Mouse (Mus musculus): ENCODE measurements at regions not wholly inside any gene's neighbourhood (a gene's known extent, or its start where the extent isn't known, plus 50 kb on each side); places are given as distances from the start of the nearest gene placed in this dataset.

DNA sequence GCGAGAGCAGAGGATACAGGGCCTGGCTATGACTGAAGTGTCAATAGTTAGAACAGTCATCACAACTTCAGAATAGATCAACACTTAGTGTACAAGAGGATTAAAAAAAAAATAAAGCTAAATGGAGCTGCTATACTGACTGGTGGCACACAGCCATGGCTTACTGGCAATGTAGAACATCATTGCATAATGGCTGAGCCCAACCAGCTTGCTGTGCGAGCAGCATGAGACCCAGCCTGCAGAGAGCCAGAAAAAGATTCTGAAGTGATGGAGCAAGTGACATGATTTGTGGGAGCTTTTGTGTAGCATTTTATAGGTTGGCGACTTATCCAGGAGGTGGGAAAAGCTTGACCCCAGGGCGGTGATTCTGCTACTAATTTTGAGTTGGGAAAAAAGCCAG lies 211.5 kb upstream of the Ptbp2 start:
- TF ChIP-seq POLR2A (IDR thresholded peaks at IDR 0.05; ENCODE audit: borderline replicate concordance, extremely low read depth, insufficient read depth, insufficient read length, poor library complexity, severe bottlenecking) (no peak), CTCF (IDR thresholded peaks at IDR 0.05; ENCODE audit: borderline replicate concordance, extremely low read depth, insufficient read depth, insufficient read length) (no peak)

Data from brain, embryonic 14.5 days (tissue).